Mouse (Mus musculus) brown adipose tissue, adult 24 weeks (tissue): ENCODE measurements around the gene Lrrc28. TPM values are rescaled to one million over a fixed set of nuclear protein-coding genes. Genes with fewer than 3 reads are reported as not detected.
A peak's percentile ranks its signal among the peaks of the same experiment; 100 is the strongest.

Experiments used
- H3K27ac ChIP-seq: fragments of 200-500 bp; replicated peaks from 2 replicates; pipeline ENCODE4 v1.5.1; 2012; ENCODE audit warnings: low read depth, mild to moderate bottlenecking, low read length
- H3K4me1 ChIP-seq: fragments of 200-500 bp; 2 replicates; pipeline ENCODE4 v1.6.1; 2012; ENCODE audit warnings: low read length, mixed read lengths; ENCODE audit not compliant: control insufficient read depth, insufficient read depth, insufficient read length
- H3K4me3 ChIP-seq: fragments of 200-500 bp; 2 replicates; pipeline ENCODE4 v1.5.1; 2012; ENCODE audit warnings: low read depth, mild to moderate bottlenecking, low read length, moderate library complexity; ENCODE audit not compliant: insufficient read depth
- polyA plus RNA-seq: library from polyadenylated mRNA; stranded (reverse); fragments of >200 nt; gene quantifications from 2 replicates; pipeline ENCODE4 v1.2.4, GENCODE M21; 2012; ENCODE audit not compliant: missing spikeins, insufficient read depth, insufficient read length

Gene Lrrc28
- 11.2 and 16.2 TPM in 2 replicates for polyA plus RNA-seq

DNA sequence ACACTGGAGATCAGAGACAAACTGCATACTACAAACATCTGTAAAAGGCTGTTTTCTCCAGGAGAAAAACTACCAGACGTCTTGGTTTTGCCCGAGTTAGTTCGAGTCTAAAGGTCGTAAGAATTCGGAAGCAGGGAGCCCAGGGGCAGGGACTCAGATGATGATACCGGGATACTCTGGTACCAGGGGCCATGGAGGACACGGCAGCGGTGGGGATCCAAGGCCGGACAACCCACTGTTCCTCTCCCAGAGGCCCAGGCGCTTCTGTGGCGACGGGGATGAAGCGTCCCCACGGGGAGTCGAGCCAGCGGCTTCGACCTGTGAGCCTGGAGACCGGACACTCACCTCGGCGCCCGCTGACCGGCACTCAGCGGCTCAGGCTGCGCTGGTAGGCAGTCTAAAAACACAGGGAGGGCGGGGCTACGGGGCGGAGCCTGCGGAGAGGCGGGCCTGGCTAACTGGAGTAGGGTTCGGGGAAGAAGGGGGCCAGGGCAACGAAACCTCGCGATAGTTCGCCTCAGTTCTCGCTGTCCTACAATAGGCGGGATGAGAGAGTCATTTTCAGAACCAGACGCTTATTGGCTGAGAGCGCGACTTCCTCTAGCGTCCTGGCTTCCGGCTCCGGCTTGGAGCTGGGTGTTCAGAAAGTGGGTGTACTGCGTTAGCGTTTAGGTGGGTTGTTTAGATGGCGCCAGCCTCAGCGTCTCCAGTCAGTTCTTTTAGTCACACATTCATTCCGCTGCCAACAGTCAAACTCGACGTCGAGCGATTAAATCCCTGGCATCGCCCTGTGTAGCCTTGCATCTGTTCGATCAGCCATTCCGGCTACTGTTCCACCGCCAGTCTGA lies at the start of gene Lrrc28:
Gene Lrrc28 (minus strand): TSS at position 436 of the 848 bp plus-strand sequence.
- Histone ChIP-seq H3K4me3 (peak within 1 kb of the TSS; percentile 89), H3K4me1 (0 out of 2 replicates have a peak, but pooled peaks cover 4% of the 10 kb centered on the region), H3K27ac (peak within 1 kb of the TSS; percentile 92)

GRCm38 (mm10) chr7:67692791-67693538 lies 47.9 kb upstream of the Lrrc28 start:
- H3K4me1 ChIP-seq = peaks cover 2% of the 10 kb centered on the region; the same call in 1 of the 2 replicates
- H3K27ac ChIP-seq = no peak overlapping the region
- no peak overlapping the region for H3K4me3 ChIP-seq

DNA sequence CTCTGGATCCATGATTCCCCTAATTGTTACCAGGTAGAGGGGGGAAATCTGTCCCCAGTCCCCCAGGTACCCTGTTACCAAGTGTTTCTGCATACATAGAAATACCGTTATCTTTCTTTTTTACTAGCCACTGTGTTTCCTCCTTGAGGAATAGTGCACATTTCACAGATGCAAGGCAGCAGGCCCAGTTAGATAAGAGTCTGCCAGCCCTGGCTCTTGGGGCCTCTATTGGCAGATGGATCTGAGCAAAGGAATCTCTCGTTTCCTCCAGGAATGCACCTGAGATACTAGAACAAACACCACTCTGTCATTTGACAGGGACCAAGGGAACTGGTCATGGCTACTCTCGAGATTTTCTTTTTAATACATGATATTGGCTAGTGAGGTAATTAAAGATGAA lies 47.1 kb upstream of the Lrrc28 start:
- H3K4me1 ChIP-seq = peaks cover 2% of the 10 kb centered on the region; the same call in 1 of the 2 replicates

GRCm38 (mm10) chr7:67691036-67691435 lies 46.0 kb upstream of the Lrrc28 start:
- no peak overlapping the region for H3K27ac ChIP-seq

More for the DNA sequence above, 47.1 kb upstream of the Lrrc28 start:
- no peak overlapping the region for H3K4me3 ChIP-seq
- no peak overlapping the region for H3K27ac ChIP-seq

GRCm38 (mm10) chr7:67689793-67690192 lies 44.7 kb upstream of the Lrrc28 start:
- Histone ChIP-seq H3K4me3 (no peak overlapping the region), H3K27ac (no peak overlapping the region), H3K4me1 (peaks cover 2% of the 10 kb centered on the region; the same call in 1 of the 2 replicates)

More at GRCm38 (mm10) chr7:67691036-67691435, 46.0 kb upstream of the Lrrc28 start:
- H3K4me1 ChIP-seq = peaks cover 2% of the 10 kb centered on the region; the same call in 1 of the 2 replicates
- no peak overlapping the region for H3K4me3 ChIP-seq

DNA sequence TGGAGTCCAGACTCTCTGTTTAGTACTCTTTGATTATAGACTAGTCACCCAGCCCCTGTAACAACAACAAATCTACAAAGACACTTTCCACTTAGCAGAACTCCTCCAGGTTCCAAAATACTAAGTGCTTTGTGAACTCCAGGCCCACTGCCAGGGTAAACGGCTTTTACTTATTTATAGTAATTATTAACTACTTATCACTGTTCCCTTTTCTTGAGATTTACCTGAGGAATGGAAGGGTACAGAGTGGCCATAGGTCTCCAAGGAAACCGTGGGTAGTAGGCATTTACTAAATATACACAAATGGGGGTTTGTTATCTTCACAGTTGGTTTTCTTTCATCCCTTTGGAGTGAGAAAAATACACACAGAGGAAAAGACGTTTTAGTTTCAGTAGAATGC lies 43.2 kb upstream of the Lrrc28 start:
- no peak overlapping the region for H3K27ac ChIP-seq
- no peak overlapping the region for H3K4me3 ChIP-seq
- H3K4me1 ChIP-seq = peaks cover 2% of the 10 kb centered on the region; the same call in 1 of the 2 replicates

DNA sequence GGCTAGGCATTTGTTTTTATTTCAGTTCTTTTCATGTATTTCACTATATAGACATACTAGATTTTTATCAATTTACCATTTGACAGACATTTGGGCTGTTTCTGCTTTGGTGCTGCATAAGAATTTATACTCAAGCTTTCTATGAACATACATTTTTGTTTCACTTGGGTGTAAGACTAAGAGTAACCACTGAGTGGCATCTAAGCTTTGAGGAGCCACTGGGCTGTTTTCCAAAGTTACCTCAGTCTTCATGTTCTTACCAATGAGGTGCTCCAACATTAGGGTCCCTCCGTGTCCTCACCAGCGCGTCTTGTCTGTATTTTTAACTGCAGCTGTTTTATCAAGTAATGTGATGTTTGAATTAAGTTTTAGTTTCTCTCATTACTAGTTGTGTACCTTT lies 41.5 kb upstream of the Lrrc28 start:
- no peak overlapping the region for H3K27ac ChIP-seq
- H3K4me3 ChIP-seq = no peak overlapping the region
- no peaks in the 10 kb centered on the region; the same call in 1 of the 2 replicates for H3K4me1 ChIP-seq

- H3K27ac ChIP-seq = no peak overlapping the region
- no peak overlapping the region for H3K4me3 ChIP-seq
- H3K4me1 ChIP-seq = no peaks in the 10 kb centered on the region
These were observed 37.9 kb upstream of the Lrrc28 start for GRCm38 (mm10) chr7:67683006-67683405.

- Histone ChIP-seq H3K4me3 (no peak overlapping the region), H3K4me1 (no peaks in the 10 kb centered on the region), H3K27ac (no peak overlapping the region)
These were observed 36.0 kb upstream of the Lrrc28 start for GRCm38 (mm10) chr7:67681078-67681477.

DNA sequence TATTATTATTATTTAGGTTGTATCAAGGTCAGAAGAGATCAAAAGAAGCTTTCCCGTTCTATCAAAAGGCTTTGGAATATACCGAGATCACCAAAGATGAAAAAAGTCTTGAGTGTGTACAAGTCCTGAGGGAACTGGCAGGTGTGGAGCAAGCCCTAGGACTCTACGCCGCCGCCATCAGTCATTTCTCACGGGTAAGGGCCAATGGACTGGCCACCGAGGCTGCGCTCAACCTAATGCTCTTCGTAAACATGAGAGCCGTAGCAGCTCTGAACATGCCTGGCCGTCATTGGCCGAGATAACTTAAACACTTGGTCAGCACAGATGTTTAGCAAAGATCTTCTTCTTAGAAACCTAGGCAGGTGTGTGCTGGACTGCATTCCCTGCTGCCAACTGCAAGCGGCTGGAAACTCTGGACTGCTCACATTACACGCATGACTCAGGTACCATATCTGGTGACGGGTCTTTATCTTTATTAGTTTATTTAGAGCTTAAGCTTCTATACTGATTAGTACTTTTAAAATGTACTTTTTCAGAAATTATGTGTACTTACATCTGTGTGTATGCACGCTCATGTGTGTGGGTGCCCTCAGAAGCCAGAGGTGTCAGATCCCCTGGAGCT lies 33.9 kb upstream of the Lrrc28 start:
- Histone ChIP-seq H3K4me1 (no peaks in the 10 kb centered on the region), H3K27ac (no peak overlapping the region), H3K4me3 (no peak overlapping the region)

DNA sequence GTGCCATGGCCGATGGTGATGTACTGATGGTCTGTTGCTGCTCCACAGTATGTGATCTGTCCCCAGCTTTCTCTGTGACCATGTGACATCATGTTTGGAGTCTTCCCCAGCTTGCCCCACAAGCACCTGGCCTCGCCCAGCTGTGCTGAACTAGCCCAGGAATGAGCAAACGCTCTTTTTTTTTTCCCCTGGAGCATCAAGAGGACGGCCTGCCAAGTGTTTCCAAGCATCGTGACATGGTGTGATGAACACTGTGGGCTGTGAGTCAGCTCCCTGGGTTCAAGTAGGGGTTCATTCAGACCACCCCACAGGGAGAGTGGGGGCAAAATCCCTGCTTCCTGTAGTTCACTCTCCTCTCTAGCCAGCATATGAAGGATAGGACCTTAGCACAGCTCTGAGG lies 28.6 kb upstream of the Lrrc28 start:
- Histone ChIP-seq H3K4me3 (no peak overlapping the region), H3K4me1 (no peaks in the 10 kb centered on the region), H3K27ac (no peak overlapping the region)

DNA sequence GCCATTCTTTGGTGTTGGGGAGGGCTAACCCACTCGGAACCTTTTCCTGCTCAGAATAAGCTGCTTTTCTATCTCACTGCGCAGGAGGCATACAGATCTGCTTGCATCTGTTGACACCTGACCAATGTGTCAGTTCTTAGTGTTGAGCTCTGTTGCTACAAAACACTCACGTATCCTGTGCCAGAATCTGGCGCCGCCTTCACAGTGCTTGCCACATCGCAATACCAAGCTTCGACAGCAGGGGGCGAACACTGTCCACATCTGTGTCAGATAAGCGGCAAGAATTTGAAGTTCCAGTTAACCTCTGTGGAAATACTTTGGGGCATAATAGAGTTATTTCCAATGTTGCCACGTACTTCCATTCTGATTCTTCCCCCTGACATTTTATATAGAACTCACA lies 27.6 kb upstream of the Lrrc28 start:
- Histone ChIP-seq H3K4me1 (no peaks in the 10 kb centered on the region), H3K4me3 (no peak overlapping the region), H3K27ac (no peak overlapping the region)

DNA sequence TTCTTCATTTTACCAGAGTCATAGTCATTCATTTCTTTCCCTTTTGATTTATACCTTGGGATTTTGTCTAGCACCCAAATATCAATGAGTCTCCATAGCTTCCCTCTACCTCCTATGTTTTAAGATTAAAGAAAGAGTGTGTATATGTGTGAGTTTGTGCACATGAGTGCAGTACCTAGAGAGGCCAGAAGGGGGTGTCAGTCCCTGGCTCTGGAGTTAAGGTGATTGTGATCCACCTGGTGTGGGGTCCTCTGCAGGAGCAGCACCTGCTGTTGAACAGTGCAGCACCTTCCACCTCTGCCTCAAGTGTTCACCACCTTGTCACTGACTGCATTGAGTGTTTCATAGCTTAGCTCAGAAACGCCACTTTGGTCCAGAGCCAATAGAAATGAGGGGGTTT lies 25.9 kb upstream of the Lrrc28 start:
- Histone ChIP-seq H3K27ac (no peak overlapping the region), H3K4me1 (no peaks in the 10 kb centered on the region), H3K4me3 (no peak overlapping the region)

DNA sequence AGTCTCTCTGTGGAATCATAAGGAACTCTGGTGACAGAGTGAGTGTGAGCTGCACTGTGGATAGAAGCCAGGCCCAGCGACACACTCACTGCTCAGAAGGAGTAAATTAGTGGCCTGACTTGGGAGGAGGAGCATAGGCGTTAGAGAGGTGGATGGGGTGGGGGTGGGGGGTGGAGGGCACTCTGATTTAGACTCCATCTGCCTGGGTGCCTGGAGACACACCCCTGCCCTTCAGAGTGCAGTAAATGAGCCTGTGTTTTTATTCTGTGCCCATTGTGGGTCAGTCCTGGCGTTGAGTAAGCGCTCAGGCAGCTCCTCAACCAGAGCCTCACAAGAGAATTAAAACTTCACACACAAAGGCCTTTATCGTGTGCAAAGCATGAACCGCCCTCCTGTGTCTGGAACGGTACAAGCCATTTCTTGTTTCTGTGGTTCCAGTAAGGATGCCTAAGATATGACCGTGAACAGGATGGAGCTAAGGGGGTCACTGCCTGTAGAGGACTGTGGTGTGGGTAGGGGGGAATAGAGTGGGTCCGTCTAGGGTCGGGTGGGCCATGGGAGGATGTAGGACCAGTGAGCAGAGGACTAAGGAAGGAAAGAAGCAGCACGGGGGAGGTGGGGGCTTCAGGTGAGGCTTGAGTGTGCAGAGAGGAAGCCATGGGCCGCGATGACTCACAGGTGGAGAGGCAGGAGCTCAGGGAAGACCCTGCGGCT lies 19.1 kb upstream of the Lrrc28 start:
- Histone ChIP-seq H3K27ac (no peak overlapping the region), H3K4me1 (no peaks in the 10 kb centered on the region), H3K4me3 (no peak overlapping the region)
